Mouse (Mus musculus) embryonic fibroblast, embryonic 13.5 days (primary cell): Measurements from ENCODE around the gene BC005537.

ENCODE experiments used
- CTCF ChIP-seq: IDR thresholded peaks from 2 replicates; pipeline ENCODE4 v1.5.1; 2011; ENCODE audit warnings: mild to moderate bottlenecking, control low read depth, low read length, moderate library complexity, borderline replicate concordance; ENCODE audit not compliant: insufficient read depth
- POLR2A ChIP-seq: IDR thresholded peaks from 2 replicates; pipeline ENCODE4 v1.6.1; 2011; ENCODE audit warnings: low read depth, mild to moderate bottlenecking, control low read depth, low read length, moderate library complexity

DNA sequence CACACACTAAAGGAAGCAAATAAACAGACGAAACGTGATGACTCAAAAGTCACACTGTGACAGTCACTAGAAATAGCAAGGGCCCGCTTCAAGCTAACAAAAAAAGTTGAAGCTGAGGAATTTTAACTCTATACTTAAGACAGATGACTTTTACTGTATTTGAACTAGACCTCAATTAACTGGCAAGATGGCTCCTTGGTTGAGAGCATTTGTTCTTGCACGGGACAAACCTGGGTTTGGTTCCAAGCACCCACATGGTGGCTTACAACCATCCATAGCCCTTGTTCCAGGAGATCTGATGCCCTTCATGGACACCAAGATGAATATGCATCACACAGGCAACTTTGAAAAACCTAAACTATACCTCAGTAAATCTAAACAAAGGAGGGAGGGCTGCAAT is 39.2 kb upstream of the BC005537 start:
- TF ChIP-seq POLR2A: no peak
- no peak for TF ChIP-seq CTCF
